Mouse (Mus musculus): Measurements from ENCODE around the gene Prdm1.

DNA sequence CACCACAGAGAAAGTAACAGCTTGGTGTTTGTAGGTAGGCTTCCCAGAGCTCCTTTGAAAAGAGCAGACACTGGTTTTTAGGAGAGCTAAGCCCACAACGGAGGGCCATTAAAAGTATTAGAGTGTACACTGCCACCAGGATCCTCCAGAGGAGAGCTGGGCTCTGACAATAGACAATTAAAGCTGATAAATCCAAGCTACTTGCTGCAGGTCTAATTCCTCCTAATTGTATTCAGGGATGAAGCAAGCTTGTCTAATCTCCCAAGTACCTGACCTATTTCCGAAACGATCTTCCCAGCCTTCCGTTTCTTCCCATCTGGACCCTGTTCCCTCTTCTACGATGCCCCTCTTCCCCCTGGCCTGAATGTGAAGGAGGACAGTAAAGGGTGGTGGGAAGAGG, 63.7 kb downstream of the Prdm1 start:
- TF ChIP-seq CTCF (IDR thresholded peaks at IDR 0.05; ENCODE audit: low read depth, low read length) (no peak), POLR2AphosphoS5 (IDR thresholded peaks at IDR 0.05; ENCODE audit: insufficient replicate concordance, low read depth, low read length) (no peak)
